16 mouse cellular contexts compared by ENCODE assay signal in the genomic region with DNA sequence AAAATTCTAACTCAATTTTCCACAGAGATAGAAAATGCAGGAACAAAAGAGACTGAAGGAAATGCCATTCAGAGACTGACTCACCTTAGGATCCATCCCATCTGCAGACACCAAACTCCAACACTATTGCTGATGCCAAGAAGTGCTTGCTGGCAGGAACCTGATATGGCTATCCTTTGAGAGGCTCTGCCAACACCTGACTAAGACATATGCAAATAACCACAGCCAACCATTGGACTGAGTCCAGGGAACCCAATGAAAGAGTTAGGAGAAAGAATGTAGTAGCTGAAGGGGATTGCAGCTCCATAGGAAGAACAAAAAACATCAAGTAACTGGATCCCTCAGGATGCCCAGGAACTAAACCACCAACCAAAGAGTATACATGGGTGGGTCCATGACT. TPM values are rescaled to one million over a fixed set of nuclear protein-coding genes. Genes with fewer than 3 reads are reported as not detected.
DNase-seq lines count a peak whose midpoint lies in the region; ATAC-seq and TF ChIP-seq lines count a peak whose summit lies in the region.
"Had no signal": no experiment of that assay in that cellular context is flagged by ENCODE, and none has a peak within 500 bp of the region (broad histone marks: within the 10 kb centered on the region; RNA-seq: fewer than 3 reads in every experiment).

No protein-coding gene starts in this region.

- no peak for TF ChIP-seq CTCF in lung, embryonic 14.5 days (IDR thresholded peaks at IDR 0.05; ENCODE audit: low read depth)
- no peak for TF ChIP-seq CTCF in lung, postnatal 0 days (IDR thresholded peaks at IDR 0.05)

- no peaks in the 10 kb centered on the region for H3K27me3 ChIP-seq in lung, embryonic 14.5 days (ENCODE audit: insufficient read depth, low read length)
- no peaks in the 10 kb centered on the region for H3K27me3 ChIP-seq in lung, postnatal 0 days (replicated peaks; ENCODE audit: insufficient read depth, low read length)
- no peaks in the 10 kb centered on the region for H3K27me3 ChIP-seq in neural tube, embryonic 15.5 days (replicated peaks)
- H3K27me3 ChIP-seq: embryonic facial prominence, embryonic 12.5 days; liver, embryonic 13.5 days had no signal

- no peaks in the 10 kb centered on the region for H3K9me3 ChIP-seq in lung, embryonic 14.5 days (ENCODE audit: low read depth, low read length)
- H3K9me3 ChIP-seq in lung, postnatal 0 days (ENCODE audit: low read length), result no peaks in the 10 kb centered on the region
- no peaks in the 10 kb centered on the region for H3K9me3 ChIP-seq in neural tube, embryonic 15.5 days (replicated peaks)
- H3K9me3 ChIP-seq: embryonic facial prominence, embryonic 12.5 days; limb, embryonic 10.5 days; liver, embryonic 13.5 days had no signal

- peak; percentile 36 to 67 for DNase-seq in frontal cortex, adult 2 months (ENCODE audit: extremely low spot score in 1 of 2, low spot score in 1 of 2)
- DNase-seq in frontal cortex, postnatal 14 days (ENCODE audit: low spot score in 2 of 2), result no peak
- DNase-seq in lung, embryonic 14.5 days, result peak; percentile 12
- DNase-seq in lung, postnatal 0 days (ENCODE audit: low spot score), result no peak
- DNase-seq in cerebellum, adult 11 months, result peak; percentile 71
- DNase-seq in cerebellum, postnatal 36 days, result peak; percentile 68 to 85
- DNase-seq: adrenal gland, postnatal 14 days; heart, adult 18-20 months; liver, embryonic 13.5 days; lung, postnatal 14 days had no signal

- H3K27ac ChIP-seq in lung, embryonic 14.5 days (ENCODE audit: low read depth), result no peak overlapping the region
- no peak overlapping the region for H3K27ac ChIP-seq in lung, postnatal 0 days (ENCODE audit: low read length)
- H3K27ac ChIP-seq in neural tube, embryonic 15.5 days (replicated peaks), result no peak overlapping the region
- H3K27ac ChIP-seq: embryonic facial prominence, embryonic 12.5 days; limb, embryonic 10.5 days; liver, embryonic 13.5 days had no signal

- no peak overlapping the region for H3K4me3 ChIP-seq in lung, embryonic 14.5 days (ENCODE audit: low read depth, low read length)
- no peak overlapping the region for H3K4me3 ChIP-seq in lung, postnatal 0 days (ENCODE audit: low read depth, low read length)
- H3K4me3 ChIP-seq in neural tube, embryonic 15.5 days (replicated peaks), result no peak overlapping the region
- H3K4me3 ChIP-seq: embryonic facial prominence, embryonic 12.5 days; limb, embryonic 10.5 days; liver, embryonic 13.5 days had no signal

- no peaks in the 10 kb centered on the region for H3K36me3 ChIP-seq in lung, embryonic 14.5 days (ENCODE audit: insufficient read depth)
- no peaks in the 10 kb centered on the region for H3K36me3 ChIP-seq in lung, postnatal 0 days (ENCODE audit: insufficient read depth, low read length)
- no peaks in the 10 kb centered on the region for H3K36me3 ChIP-seq in neural tube, embryonic 15.5 days
- H3K36me3 ChIP-seq: embryonic facial prominence, embryonic 12.5 days; limb, embryonic 10.5 days; liver, embryonic 13.5 days had no signal

- H3K4me2 ChIP-seq in lung, embryonic 14.5 days, result no peak overlapping the region
- no peak overlapping the region for H3K4me2 ChIP-seq in lung, postnatal 0 days (replicated peaks; ENCODE audit: low read depth, low read length)
- no peak overlapping the region for H3K4me2 ChIP-seq in neural tube, embryonic 15.5 days
- H3K4me2 ChIP-seq: embryonic facial prominence, embryonic 12.5 days; liver, embryonic 13.5 days had no signal

- no peak for TF ChIP-seq EP300 in lung, postnatal 0 days (IDR thresholded peaks at IDR 0.05)

- H3K4me1 ChIP-seq in lung, embryonic 14.5 days (ENCODE audit: insufficient read depth), result no peaks in the 10 kb centered on the region
- no peaks in the 10 kb centered on the region for H3K4me1 ChIP-seq in lung, postnatal 0 days (ENCODE audit: insufficient read depth, low read depth, low read length)
- no peaks in the 10 kb centered on the region for H3K4me1 ChIP-seq in neural tube, embryonic 15.5 days
- H3K4me1 ChIP-seq: embryonic facial prominence, embryonic 12.5 days; limb, embryonic 10.5 days; liver, embryonic 13.5 days had no signal

- no peak overlapping the region for H3K9ac ChIP-seq in lung, embryonic 14.5 days
- H3K9ac ChIP-seq in lung, postnatal 0 days (replicated peaks; ENCODE audit: low read depth), result no peak overlapping the region
- H3K9ac ChIP-seq in neural tube, embryonic 15.5 days (replicated peaks), result no peak overlapping the region
- H3K9ac ChIP-seq: embryonic facial prominence, embryonic 12.5 days; liver, embryonic 13.5 days had no signal

- no peak for ATAC-seq in lung, embryonic 14.5 days (ENCODE audit: insufficient read depth)
- no peak for ATAC-seq in lung, postnatal 0 days
- no peak for ATAC-seq in neural tube, embryonic 15.5 days (ENCODE audit: low FRiP score)
- ATAC-seq in monocyte, adult 5-6 weeks (replicated peaks; ENCODE audit: insufficient number of reproducible peaks, low FRiP score, low TSS enrichment, poor library complexity, severe bottlenecking), result no peak
- ATAC-seq: forebrain, embryonic 16.5 days; inflammation-experienced regulatory T-cells, adult 6 months had no signal

RNA-seq across cellular contexts. Expression of a gene that starts 21.6 kb away (rescaled TPM):
- 39.9 and 40.9 TPM in 2 replicates for polyA plus RNA-seq in frontal cortex, adult 2 months (2012; rRNA removed)
- polyA plus RNA-seq in lung, embryonic 14.5 days (2014; fragmentation: Nextera tagmentation; extraction: Ambion mirVana), result 0.08 and 0.12 TPM in 2 replicates
- polyA plus RNA-seq in lung, postnatal 0 days (2015; fragmentation: Nextera tagmentation; extraction: Ambion mirVana), result 0.06 TPM in 1 of 2 replicates, not detected in the other
- polyA plus RNA-seq in neural tube, embryonic 15.5 days (2015; fragmentation: Nextera tagmentation; extraction: Ambion mirVana), result 0.84 and 0.92 TPM in 2 replicates
- total RNA-seq in monocyte, adult 5-6 weeks (2017), result not detected in 3 replicates
- polyA plus RNA-seq: inflammation-experienced regulatory T-cells, adult 6 months; liver, embryonic 13.5 days had no signal

Comparison
In these comparisons a context has a peak if more than half of its experiments do, and no peak if none do; other contexts are left out.
1. DNase-seq: peak in frontal cortex, adult 2 months (2 of 2), lung, embryonic 14.5 days (single experiment), cerebellum, adult 11 months (single experiment) and cerebellum, postnatal 36 days (2 of 2); none in frontal cortex, postnatal 14 days (0 of 2) and lung, postnatal 0 days (single experiment).
2. RNA of a gene that starts 21.6 kb away (polyA plus RNA-seq): 39.9 to 40.9 TPM in frontal cortex, adult 2 months; 0.84 to 0.92 TPM in neural tube, embryonic 15.5 days, 0.08 to 0.12 TPM in lung, embryonic 14.5 days and 0.06 TPM in lung, postnatal 0 days; every median in the first group is over 10 times any median in the second.